Mouse (Mus musculus) skeletal muscle tissue, adult 2 months (tissue): ENCODE results near the gene Cdhr2.

Experiments used
- DNase-seq: peaks from one replicate; pipeline ENCODE4 v3.0.0-alpha.2; 2012; ENCODE audit warnings: low read depth, low spot score

The Cdhr2 gene

GRCm38 (mm10) chr13:54749864-54750411, 48.7 kb downstream of the Cdhr2 start, which contains the start of gene Gprin1:
Gene Gprin1, minus strand, starts transcription at chr13:54749874.
- DNase-seq = no peak

GRCm38 (mm10) chr13:54750699-54751098, 49.4 kb downstream of the Cdhr2 start:
- no peak for DNase-seq

GRCm38 (mm10) chr13:54752656-54753055, 51.4 kb downstream of the Cdhr2 start:
- no peak for DNase-seq

- no peak for DNase-seq
These were observed 52.5 kb downstream of the Cdhr2 start for GRCm38 (mm10) chr13:54753733-54754132.

GRCm38 (mm10) chr13:54754169-54755080, 53.2 kb downstream of the Cdhr2 start:
- DNase-seq = no peak

- no peak for DNase-seq
These were observed 54.1 kb downstream of the Cdhr2 start for GRCm38 (mm10) chr13:54755201-54755830.

- DNase-seq = no peak
These were observed 55.0 kb downstream of the Cdhr2 start for GRCm38 (mm10) chr13:54756156-54756712.

- no peak for DNase-seq
These were observed 56.0 kb downstream of the Cdhr2 start for GRCm38 (mm10) chr13:54757093-54757830.

- peak; percentile 56 for DNase-seq
These were observed 56.9 kb downstream of the Cdhr2 start for GRCm38 (mm10) chr13:54758045-54758755.

GRCm38 (mm10) chr13:54758756-54759470, 57.7 kb downstream of the Cdhr2 start:
- DNase-seq = no peak

- DNase-seq = no peak
These were observed 58.2 kb downstream of the Cdhr2 start for GRCm38 (mm10) chr13:54759496-54759895.

GRCm38 (mm10) chr13:54760164-54760795, 59.0 kb downstream of the Cdhr2 start:
- peak; percentile 40 for DNase-seq

- DNase-seq = no peak
These were observed 59.6 kb downstream of the Cdhr2 start for GRCm38 (mm10) chr13:54760906-54761305.

GRCm38 (mm10) chr13:54765281-54766191, 64.3 kb downstream of the Cdhr2 start:
- no peak for DNase-seq

GRCm38 (mm10) chr13:54766192-54766768, 65.0 kb downstream of the Cdhr2 start, which contains the start of gene Sncb:
Gene Sncb, minus strand, starts transcription at chr13:54766595.
- no peak for DNase-seq

- no peak for DNase-seq
These were observed 65.8 kb downstream of the Cdhr2 start for GRCm38 (mm10) chr13:54767012-54767411.

GRCm38 (mm10) chr13:54780592-54780991, 79.3 kb downstream of the Cdhr2 start:
- DNase-seq = peak; percentile 32

- no peak for DNase-seq
These were observed 79.8 kb downstream of the Cdhr2 start for GRCm38 (mm10) chr13:54781086-54781485.
